Mouse (Mus musculus): Measurements from ENCODE around the gene Fmnl2.

GRCm38 (mm10) chr2:53047749-53048387 is 190.2 kb downstream of the Fmnl2 start:
- TF ChIP-seq CTCF (IDR thresholded peaks at IDR 0.05) = no peak
- no peak for TF ChIP-seq EP300 (IDR thresholded peaks at IDR 0.05)
